Mouse (Mus musculus) liver, adult 2 months (tissue): ENCODE measurements at regions not wholly inside any gene's neighbourhood (a gene's known extent, or its start where the extent isn't known, plus 50 kb on each side); places are given as distances from the start of the nearest gene placed in this dataset.

Experiments used
- CTCF ChIP-seq: fragments of 200-500 bp; IDR thresholded peaks from 2 replicates; pipeline ENCODE4 v1.5.1; 2011; ENCODE audit warnings: low read depth, low read length, control low read depth
- POLR2A ChIP-seq: fragments of 200-500 bp; IDR thresholded peaks from 2 replicates; pipeline ENCODE4 v1.6.1; 2011; ENCODE audit warnings: low read length, control low read depth; ENCODE audit not compliant: insufficient read depth; ENCODE audit errors: extremely low read depth

- no peak for TF ChIP-seq POLR2A
- no peak for TF ChIP-seq CTCF
Measured at GRCm38 (mm10) chr13:53904471-53904870, 151.0 kb downstream of the Drd1 start.
